Mouse (Mus musculus) midbrain, embryonic 11.5 days (tissue): Measurements from ENCODE around the gene Adcy5. TPM values are rescaled to one million over a fixed set of nuclear protein-coding genes. Genes with fewer than 3 reads are reported as not detected.

ENCODE experiments used
- ATAC-seq: fragments of 200-750 bp; cut with Nextera tagmentation; 2 replicates; pipeline ENCODE4 v1.8.0; 2017; ENCODE audit warnings: moderate TSS enrichment, moderate library complexity; ENCODE audit not compliant: low FRiP score
- DNase-seq: peaks from one replicate; pipeline ENCODE4 v3.0.0; 2015; ENCODE audit warnings: low spot score; ENCODE audit errors: missing footprints
- H3K27ac ChIP-seq: fragments of 300-500 bp; sonication (generic); 2 replicates; pipeline ENCODE4 v1.5.1; 2014; ENCODE audit warnings: low read depth, low read length
- H3K27me3 ChIP-seq: fragments of 300-500 bp; sonication (generic); 2 replicates; pipeline ENCODE4 v1.6.1; 2014; ENCODE audit warnings: mild to moderate bottlenecking, low read length, moderate library complexity, mixed read lengths; ENCODE audit not compliant: control insufficient read depth, insufficient read depth
- H3K36me3 ChIP-seq: fragments of 300-500 bp; sonication (generic); 2 replicates; pipeline ENCODE4 v1.6.1; 2014; ENCODE audit warnings: mild to moderate bottlenecking, low read length, moderate library complexity, mixed read lengths; ENCODE audit not compliant: control insufficient read depth, insufficient read depth
- H3K4me1 ChIP-seq: fragments of 300-500 bp; sonication (generic); 2 replicates; pipeline ENCODE4 v1.6.1; 2014; ENCODE audit warnings: low read length; ENCODE audit not compliant: control insufficient read depth, insufficient read depth
- H3K4me2 ChIP-seq: fragments of 300-500 bp; sonication (generic); 2 replicates; pipeline ENCODE4 v1.6.1; 2014; ENCODE audit warnings: mild to moderate bottlenecking, moderate library complexity
- H3K4me3 ChIP-seq: fragments of 300-500 bp; sonication (generic); 2 replicates; pipeline ENCODE4 v1.5.1; 2014; ENCODE audit warnings: low read depth, low read length
- H3K9ac ChIP-seq: fragments of 300-500 bp; sonication (generic); 2 replicates; pipeline ENCODE4 v1.6.1; 2014; ENCODE audit warnings: low read length
- H3K9me3 ChIP-seq: fragments of 300-500 bp; sonication (generic); 2 replicates; pipeline ENCODE4 v1.6.1; 2016; ENCODE audit warnings: low read length; ENCODE audit not compliant: control insufficient read depth
- WGBS: fragments of 180-500 bp; shearing (Covaris S2); extraction: QIAGEN DNeasy Blood & Tissue Kit; methylation state at CpG from one replicate; pipeline ENCODE4 v1.1.7; 2014; 5-methylcytosine and 5-hydroxymethylcytosine counted together
- polyA plus RNA-seq: library from polyadenylated mRNA; unstranded; fragments of >200 nt; fragmentation: Nextera tagmentation; extraction: Ambion mirVana; gene quantifications from 2 replicates; pipeline ENCODE4 v1.2.1, GENCODE M21; 2014

Gene Adcy5
- polyA plus RNA-seq, 1 experiment from 2014 or later, result 1.7 TPM

- H3K9ac ChIP-seq, result no peak overlapping the region
- H3K4me3 ChIP-seq, result no peak overlapping the region
- no peak overlapping the region for H3K27ac ChIP-seq
- no peaks in the 10 kb centered on the region for H3K36me3 ChIP-seq
- ATAC-seq (no peak), DNase-seq (no peak)
- no peaks in the 10 kb centered on the region; the same call in 1 of the 2 replicates for H3K4me1 ChIP-seq
- 85% methylated on average over 7 of the region's 7 CpGs for WGBS
- no peak overlapping the region for H3K4me2 ChIP-seq
- H3K27me3 ChIP-seq, result no peaks in the 10 kb centered on the region
- no peaks in the 10 kb centered on the region for H3K9me3 ChIP-seq
Measured at GRCm38 (mm10) chr16:35190777-35191176, 36.1 kb downstream of the Adcy5 start.

GRCm38 (mm10) chr16:35191271-35191670 lies 36.6 kb downstream of the Adcy5 start:
- DNase-seq (no peak), ATAC-seq (no peak)
- 71% methylated on average over 7 of the region's 7 CpGs for WGBS
- no peaks in the 10 kb centered on the region for H3K27me3 ChIP-seq
- H3K9me3 ChIP-seq, result no peaks in the 10 kb centered on the region
- no peak overlapping the region for H3K4me2 ChIP-seq
- H3K36me3 ChIP-seq, result no peaks in the 10 kb centered on the region
- H3K4me3 ChIP-seq, result no peak overlapping the region
- no peak overlapping the region for H3K9ac ChIP-seq
- H3K4me1 ChIP-seq, result no peaks in the 10 kb centered on the region; the same call in 1 of the 2 replicates
- no peak overlapping the region for H3K27ac ChIP-seq

- DNase-seq (no peak), ATAC-seq (no peak)
- H3K27me3 ChIP-seq, result no peaks in the 10 kb centered on the region
Measured at GRCm38 (mm10) chr16:35192471-35192870, 37.8 kb downstream of the Adcy5 start.

GRCm38 (mm10) chr16:35193357-35193756 lies 38.7 kb downstream of the Adcy5 start:
- Histone ChIP-seq H3K4me1 (no peaks in the 10 kb centered on the region; the same call in 1 of the 2 replicates), H3K4me2 (no peak overlapping the region), H3K36me3 (no peaks in the 10 kb centered on the region), H3K9ac (no peak overlapping the region), H3K27ac (no peak overlapping the region), H3K9me3 (no peaks in the 10 kb centered on the region), H3K27me3 (no peaks in the 10 kb centered on the region), H3K4me3 (no peak overlapping the region)
- ATAC-seq (no peak), DNase-seq (no peak)
- whole genome bisulfite sequencing, result 54% methylated on average over 3 of the region's 3 CpGs

More at GRCm38 (mm10) chr16:35192471-35192870, 37.8 kb downstream of the Adcy5 start:
- Histone ChIP-seq H3K36me3 (no peaks in the 10 kb centered on the region), H3K9ac (no peak overlapping the region), H3K4me2 (no peak overlapping the region), H3K4me3 (no peak overlapping the region), H3K9me3 (no peaks in the 10 kb centered on the region), H3K4me1 (no peaks in the 10 kb centered on the region; the same call in 1 of the 2 replicates), H3K27ac (no peak overlapping the region)
- WGBS, result 92% methylated on average over 4 of the region's 4 CpGs

GRCm38 (mm10) chr16:35199721-35200431 lies 45.2 kb downstream of the Adcy5 start:
- DNase-seq (no peak), ATAC-seq (no peak)
- Histone ChIP-seq H3K4me1 (no peaks in the 10 kb centered on the region), H3K9ac (no peak overlapping the region), H3K4me2 (no peak overlapping the region), H3K4me3 (no peak overlapping the region), H3K27me3 (no peaks in the 10 kb centered on the region), H3K27ac (no peak overlapping the region), H3K9me3 (no peaks in the 10 kb centered on the region), H3K36me3 (no peaks in the 10 kb centered on the region)
- WGBS, result 72% methylated on average over 6 of the region's 6 CpGs

GRCm38 (mm10) chr16:35200432-35201142 lies 45.9 kb downstream of the Adcy5 start:
- Histone ChIP-seq H3K4me3 (no peak overlapping the region), H3K36me3 (no peaks in the 10 kb centered on the region), H3K4me1 (peaks cover 5% of the 10 kb centered on the region), H3K4me2 (no peak overlapping the region), H3K27me3 (no peaks in the 10 kb centered on the region), H3K9me3 (no peaks in the 10 kb centered on the region), H3K9ac (no peak overlapping the region), H3K27ac (no peak overlapping the region)
- DNase-seq (peak; percentile 49), ATAC-seq (no peak)
- 81% methylated on average over 9 of the region's 9 CpGs for WGBS

- Histone ChIP-seq H3K9me3 (no peaks in the 10 kb centered on the region), H3K4me1 (peaks cover 10% of the 10 kb centered on the region), H3K27ac (no peak overlapping the region), H3K4me3 (no peak overlapping the region), H3K27me3 (no peaks in the 10 kb centered on the region), H3K4me2 (no peak overlapping the region), H3K36me3 (no peaks in the 10 kb centered on the region), H3K9ac (no peak overlapping the region)
- ATAC-seq (no peak), DNase-seq (peak; percentile 70)
- WGBS, result 86% methylated on average over 5 of the region's 5 CpGs
Measured at GRCm38 (mm10) chr16:35201281-35201680, 46.6 kb downstream of the Adcy5 start.

GRCm38 (mm10) chr16:35203511-35203910 lies 48.8 kb downstream of the Adcy5 start:
- peak; percentile 70 for DNase-seq
- no peak overlapping the region for H3K4me2 ChIP-seq
- H3K9ac ChIP-seq, result no peak overlapping the region
- no peak overlapping the region for H3K4me3 ChIP-seq
- no peaks in the 10 kb centered on the region for H3K36me3 ChIP-seq
- no peaks in the 10 kb centered on the region for H3K27me3 ChIP-seq
- 55% methylated on average over 1 of the region's 1 CpGs for WGBS
- H3K4me1 ChIP-seq, result peaks cover 10% of the 10 kb centered on the region
- no peaks in the 10 kb centered on the region for H3K9me3 ChIP-seq
- no peak overlapping the region for H3K27ac ChIP-seq
- ATAC-seq, result no peak

- Histone ChIP-seq H3K9me3 (no peaks in the 10 kb centered on the region), H3K4me3 (no peak overlapping the region), H3K4me2 (no peak overlapping the region), H3K36me3 (no peaks in the 10 kb centered on the region), H3K27me3 (no peaks in the 10 kb centered on the region), H3K9ac (no peak overlapping the region), H3K4me1 (peaks cover 10% of the 10 kb centered on the region), H3K27ac (0 out of 2 replicates have a peak overlapping the region, but pooled peaks have one; percentile 15)
- DNase-seq, result peak; percentile 82
- peak; percentile 70 for ATAC-seq
- WGBS, result 63% methylated on average over 5 of the region's 5 CpGs
Measured at GRCm38 (mm10) chr16:35205681-35206080, 51.0 kb downstream of the Adcy5 start.
